Mouse (Mus musculus) ES-Bruce4 (cell line): ENCODE data around the gene Pirb.
A peak's percentile ranks its signal among the peaks of the same experiment; 100 is the strongest.

Experiments used
- CTCF ChIP-seq: IDR thresholded peaks from one replicate; pipeline ENCODE4 v1.8.1; 2011; ENCODE audit warnings: low read depth, low read length
- EP300 ChIP-seq: IDR thresholded peaks from 2 replicates; pipeline ENCODE4 v1.6.1; 2011; ENCODE audit warnings: low read depth, low read length; ENCODE audit not compliant: insufficient read depth
- POLR2A ChIP-seq: IDR thresholded peaks from one replicate; pipeline ENCODE4 v1.8.1; 2011; ENCODE audit warnings: low read length; ENCODE audit not compliant: insufficient read depth

- TF ChIP-seq CTCF (peak; percentile 97), POLR2A (no peak), EP300 (no peak)
Measured at GRCm38 (mm10) chr7:3674507-3675227, 45.5 kb downstream of the Pirb start.
